Mouse (Mus musculus): ENCODE results near the gene Cox14.

The Cox14 gene

DNA sequence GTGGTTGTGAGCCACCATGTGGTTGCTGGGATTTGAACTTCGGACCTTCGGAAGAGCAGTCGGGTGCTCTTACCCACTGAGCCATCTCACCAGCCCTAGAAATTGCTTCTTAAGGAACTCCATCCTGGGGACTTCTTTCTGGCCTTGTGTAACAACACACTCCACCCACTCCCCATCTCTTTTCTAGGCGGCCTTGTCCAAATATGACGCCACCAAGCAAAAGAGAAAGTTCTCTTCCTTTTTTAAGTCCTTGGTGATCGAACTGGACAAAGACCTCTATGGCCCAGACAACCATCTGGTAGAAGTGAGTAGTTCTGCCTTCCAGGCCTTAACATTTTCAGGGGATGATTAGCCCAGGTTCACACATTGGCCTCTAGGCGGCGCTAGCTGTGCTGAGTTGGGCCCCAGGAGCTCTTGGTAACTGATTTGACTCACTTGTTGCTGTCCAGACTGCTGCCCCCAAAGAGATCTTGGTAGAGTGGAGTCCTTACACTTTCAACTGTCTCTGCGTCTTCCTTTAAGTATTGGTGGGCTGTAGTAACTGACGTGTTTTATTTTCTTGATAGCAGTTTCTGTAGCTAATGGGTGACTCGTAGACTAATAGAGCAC is 19.9 kb upstream of the Cox14 start, which contains the start of gene Gm17349:
Gene Gm17349, minus strand, starts transcription at position 51 of the 609 bp plus-strand sequence.
- DNase-seq (ENCODE audit: inconsistent age in 2 of 2, low spot score in 1 of 2), result peak; percentile 84 to 92

DNA sequence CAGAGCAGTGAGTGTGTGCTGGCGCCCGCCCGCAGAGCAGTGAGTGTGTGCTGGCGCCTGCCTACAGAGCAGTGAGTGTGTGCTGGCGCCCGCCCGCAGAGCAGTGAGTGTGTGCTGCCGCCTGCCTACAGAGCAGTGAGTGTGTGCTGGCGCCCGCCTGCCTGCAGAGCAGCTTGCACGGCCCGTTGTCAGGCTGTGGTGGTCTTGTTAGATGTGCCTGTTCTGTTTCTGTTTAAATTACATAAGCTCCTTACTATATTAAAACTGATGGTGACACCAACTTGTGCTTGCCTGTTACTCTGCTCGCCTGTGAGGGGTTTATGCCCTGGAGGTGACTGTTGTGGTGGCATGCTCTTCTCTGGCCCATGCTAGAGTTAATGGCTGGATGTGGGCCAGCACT is 17.2 kb upstream of the Cox14 start:
- no peak for DNase-seq (ENCODE audit: inconsistent age in 2 of 2, low spot score in 1 of 2)

GRCm38 (mm10) chr15:99710221-99711190 is 14.9 kb upstream of the Cox14 start:
- DNase-seq (ENCODE audit: inconsistent age in 2 of 2, low spot score in 1 of 2), result peak; percentile 69 to 87

DNA sequence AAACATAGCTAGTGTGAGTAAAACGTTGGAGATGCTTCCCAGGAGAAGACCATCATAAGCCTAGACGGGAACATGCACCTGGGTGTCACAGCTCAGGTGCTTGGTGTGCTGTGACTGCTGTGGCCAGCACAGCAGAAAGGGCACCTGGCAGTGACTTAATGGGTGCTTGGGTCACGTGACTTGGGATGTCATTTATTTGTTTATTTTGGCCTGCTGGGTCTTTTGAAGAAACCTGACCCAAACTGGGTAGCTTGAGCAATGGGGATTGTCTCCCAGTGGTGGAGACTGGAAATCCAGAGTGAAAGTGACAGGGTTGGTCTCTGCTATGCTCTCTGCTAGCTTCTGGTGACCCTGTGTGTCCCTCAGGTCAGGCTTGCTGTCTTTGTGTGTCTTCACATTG is 13.9 kb upstream of the Cox14 start:
- no peak for DNase-seq (ENCODE audit: inconsistent age in 2 of 2, low spot score in 1 of 2)

- DNase-seq (ENCODE audit: inconsistent age in 2 of 2, low spot score in 1 of 2), result peak in 1 of 2 experiments; percentile 69
Observed at GRCm38 (mm10) chr15:99712666-99713559, 12.5 kb upstream of the Cox14 start.

DNA sequence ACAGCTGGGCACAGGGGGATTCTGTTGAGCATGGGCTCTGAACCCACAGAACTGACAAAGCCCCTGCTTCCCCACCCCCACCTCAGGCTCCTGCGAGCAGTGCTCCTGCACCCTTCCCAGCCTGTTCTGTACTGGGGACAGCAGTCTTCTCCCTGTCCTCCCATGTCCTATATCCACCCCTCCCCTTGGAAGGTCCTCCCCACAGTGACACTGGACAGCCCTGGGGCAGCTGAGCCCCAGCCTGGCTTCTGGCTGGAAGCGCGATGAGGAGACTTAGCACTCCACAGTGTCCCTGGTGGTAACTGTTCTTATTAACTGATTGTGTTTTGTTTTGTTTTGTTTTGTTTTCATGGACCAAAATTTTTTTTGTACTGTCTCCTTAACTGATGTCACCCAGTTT is 11.8 kb upstream of the Cox14 start:
- peak in 1 of 2 experiments; percentile 58 for DNase-seq (ENCODE audit: inconsistent age in 2 of 2, low spot score in 1 of 2)

DNA sequence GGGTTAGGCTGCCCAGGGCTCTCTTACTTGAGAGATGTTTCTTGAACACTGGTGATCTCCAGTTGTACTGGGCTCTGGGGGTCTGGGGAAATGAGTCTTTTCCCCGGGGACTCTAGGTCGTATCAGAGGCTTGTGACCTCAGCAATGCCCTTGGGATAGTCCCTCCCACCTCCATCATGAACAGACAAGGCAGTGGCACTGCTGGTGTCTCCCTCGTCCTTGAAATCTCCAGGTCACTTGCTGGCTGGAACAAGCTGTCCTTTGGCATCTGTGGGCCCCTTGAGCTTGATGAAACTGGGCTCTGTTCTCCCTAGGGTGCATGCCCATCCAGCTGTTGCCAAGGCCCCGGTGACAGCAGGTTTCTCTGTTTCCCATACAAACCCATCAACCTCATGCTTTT is 11.2 kb upstream of the Cox14 start:
- peak; percentile 92 to 93 for DNase-seq (ENCODE audit: inconsistent age in 2 of 2, low spot score in 1 of 2)

GRCm38 (mm10) chr15:99714858-99715257 is 10.6 kb upstream of the Cox14 start:
- peak; percentile 83 to 92 for DNase-seq (ENCODE audit: inconsistent age in 2 of 2, low spot score in 1 of 2)

- DNase-seq (ENCODE audit: inconsistent age in 2 of 2, low spot score in 1 of 2), result peak; percentile 61 to 83
Observed at GRCm38 (mm10) chr15:99715361-99715865, 10.0 kb upstream of the Cox14 start.

GRCm38 (mm10) chr15:99715982-99716746 is 9.3 kb upstream of the Cox14 start:
- DNase-seq (ENCODE audit: inconsistent age in 2 of 2, low spot score in 1 of 2), result peak in 1 of 2 experiments; percentile 74

- DNase-seq (ENCODE audit: inconsistent age in 2 of 2, low spot score in 1 of 2), result peak in 1 of 2 experiments; percentile 47
Observed at GRCm38 (mm10) chr15:99716814-99717213, 8.6 kb upstream of the Cox14 start.

GRCm38 (mm10) chr15:99717386-99718334 is 7.8 kb upstream of the Cox14 start, which contains the start of gene Gpd1:
Gene Gpd1, plus strand, starts transcription at chr15:99717515.
- DNase-seq (ENCODE audit: inconsistent age in 2 of 2, low spot score in 1 of 2), result peak; percentile 82 to 92

DNA sequence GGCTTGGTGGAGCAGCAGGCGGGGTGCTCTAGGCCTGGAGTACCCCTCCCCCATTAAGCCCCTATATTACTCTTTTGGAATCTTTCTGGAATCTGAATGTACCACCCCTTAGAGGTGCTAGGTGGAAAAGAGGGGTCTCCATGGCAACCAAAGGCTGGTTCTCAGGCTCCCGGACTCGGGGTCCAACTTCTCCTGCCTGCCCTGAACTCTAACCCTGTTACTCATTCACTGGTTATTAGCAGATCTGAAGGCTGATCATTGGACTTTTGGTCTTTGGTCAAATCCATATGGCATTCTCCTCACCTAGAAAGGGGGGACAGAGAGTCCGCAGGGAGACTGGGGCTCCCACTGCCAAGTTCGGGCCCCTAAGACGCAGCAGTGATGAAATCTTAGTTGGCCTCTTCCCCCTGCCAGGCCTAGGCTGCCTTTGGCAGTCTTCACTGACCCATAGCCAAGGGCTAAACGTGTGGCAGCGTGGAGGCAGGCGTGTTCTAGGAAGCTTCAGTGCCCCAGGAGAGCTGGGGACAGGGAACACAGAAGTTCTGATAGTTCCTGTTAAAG is 6.9 kb upstream of the Cox14 start:
- peak in 1 of 2 experiments; percentile 62 for DNase-seq (ENCODE audit: inconsistent age in 2 of 2, low spot score in 1 of 2)

- no peak for DNase-seq (ENCODE audit: inconsistent age in 2 of 2, low spot score in 1 of 2)
Observed at GRCm38 (mm10) chr15:99719865-99720264, 5.6 kb upstream of the Cox14 start.

- peak; percentile 46 to 62 for DNase-seq (ENCODE audit: inconsistent age in 2 of 2, low spot score in 1 of 2)
Observed at GRCm38 (mm10) chr15:99721921-99722743, 3.3 kb upstream of the Cox14 start.

DNA sequence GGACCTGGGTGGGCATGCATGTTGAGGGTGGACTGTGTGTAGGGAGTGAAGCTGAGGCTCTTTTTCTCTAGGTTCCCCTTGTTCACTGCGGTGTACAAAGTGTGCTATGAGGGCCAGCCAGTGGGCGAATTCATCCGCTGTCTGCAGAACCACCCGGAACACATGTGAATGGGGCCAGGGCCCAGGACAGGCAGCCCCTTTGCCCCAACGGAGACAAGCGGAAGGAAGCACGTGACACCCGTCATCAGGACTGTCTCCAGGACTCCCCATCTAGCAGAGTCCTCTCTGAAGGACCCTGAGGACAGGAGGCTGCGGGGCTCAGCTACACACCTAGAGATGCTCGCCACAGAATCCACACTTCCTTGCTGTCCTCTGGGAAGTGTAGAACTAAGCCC is 2.3 kb upstream of the Cox14 start:
- peak in 1 of 2 experiments; percentile 45 for DNase-seq (ENCODE audit: inconsistent age in 2 of 2, low spot score in 1 of 2)

GRCm38 (mm10) chr15:99723515-99724291 is 1.7 kb upstream of the Cox14 start:
- DNase-seq (ENCODE audit: inconsistent age in 2 of 2, low spot score in 1 of 2), result peak in 1 of 2 experiments; percentile 94

Data from adrenal gland, adult (tissue).